Mouse (Mus musculus): Measurements from ENCODE around the gene Trip10.

Trip10 gene

GRCm38 (mm10) chr17:57292302-57292701, 43.0 kb downstream of the Trip10 start:
- DNase-seq (ENCODE audit: low spot score in 2 of 2): no peak

- no peak for DNase-seq (ENCODE audit: low spot score in 2 of 2)
These were observed 43.7 kb downstream of the Trip10 start for GRCm38 (mm10) chr17:57292968-57293367.

GRCm38 (mm10) chr17:57295935-57296334, 46.7 kb downstream of the Trip10 start:
- no peak for DNase-seq (ENCODE audit: low spot score in 2 of 2)

- no peak for DNase-seq (ENCODE audit: low spot score in 2 of 2)
These were observed 47.8 kb downstream of the Trip10 start for GRCm38 (mm10) chr17:57297040-57297439.

- DNase-seq (ENCODE audit: low spot score in 2 of 2): no peak
These were observed 56.3 kb downstream of the Trip10 start for GRCm38 (mm10) chr17:57305593-57305992.

- no peak for DNase-seq (ENCODE audit: low spot score in 2 of 2)
These were observed 57.8 kb downstream of the Trip10 start for GRCm38 (mm10) chr17:57307074-57307473.

- no peak for DNase-seq (ENCODE audit: low spot score in 2 of 2)
These were observed 62.5 kb downstream of the Trip10 start for GRCm38 (mm10) chr17:57311801-57312200.

Measured in cerebellum, postnatal 4 days (tissue).